Mouse (Mus musculus): ENCODE data around the gene Gba2. TPM values are rescaled to one million over a fixed set of nuclear protein-coding genes. Genes with fewer than 3 reads are reported as not detected.
A peak's percentile ranks its signal among the peaks of the same experiment; 100 is the strongest.
"Not testable (repeated sequence)": the region's sequence is repeated elsewhere in the genome, so short reads cannot be mapped to it uniquely, and the experiment has no call there.

The Gba2 gene
- polyA plus RNA-seq (2012; rRNA removed), result 6.3 and 10.3 TPM in 2 replicates

DNA sequence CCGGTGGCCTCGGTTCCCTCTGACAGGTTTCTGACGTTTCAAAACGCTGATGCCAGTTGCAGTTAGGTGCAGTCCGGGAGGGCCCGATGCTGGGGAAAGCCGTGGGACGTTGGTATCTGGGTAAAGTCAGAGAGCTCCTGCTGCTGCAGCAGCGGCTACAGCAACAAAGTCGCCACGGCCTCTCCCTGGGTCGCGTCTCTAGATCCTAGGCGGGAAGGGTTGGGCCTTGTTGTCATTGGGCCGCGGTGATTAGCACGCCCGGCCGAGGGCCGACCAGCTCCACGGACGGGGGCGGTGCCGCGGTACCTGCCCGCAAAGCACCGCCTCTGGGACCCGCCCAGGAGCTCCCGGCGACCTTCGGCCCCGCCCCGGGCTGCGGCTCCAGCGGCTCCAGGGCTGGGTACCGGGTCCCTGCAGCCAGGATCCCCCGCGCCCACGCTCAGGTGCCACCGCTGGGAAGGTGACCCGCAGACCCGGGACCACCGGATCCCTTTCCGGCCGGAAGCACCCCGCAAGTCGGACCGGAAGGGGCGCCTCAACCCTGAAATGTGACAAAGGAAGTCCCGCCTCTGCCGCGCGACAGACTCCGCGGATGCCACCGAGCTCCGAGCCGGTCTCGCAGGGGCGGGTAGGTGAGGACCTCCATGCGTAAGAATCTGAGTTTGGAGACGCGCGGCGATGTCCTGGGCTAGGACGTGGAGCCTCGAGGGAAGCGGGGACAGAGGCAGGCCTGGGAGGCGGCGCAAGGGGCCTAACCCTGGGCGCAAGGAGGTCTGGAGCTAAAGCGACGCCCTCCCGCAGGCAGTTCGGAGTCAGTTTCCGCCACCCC, at the start of gene Gba2, which contains the start of gene Rgp1:
TSS of gene Gba2 (minus strand) at position 498 of the 829 bp plus-strand sequence.
TSS of gene Rgp1 (plus strand) at position 340 of the 829 bp plus-strand sequence.
- DNase-seq (ENCODE audit: low read depth, low spot score), result peak; percentile 68
- under 1% methylated on average over 76 of the region's 76 CpGs for WGBS

DNA sequence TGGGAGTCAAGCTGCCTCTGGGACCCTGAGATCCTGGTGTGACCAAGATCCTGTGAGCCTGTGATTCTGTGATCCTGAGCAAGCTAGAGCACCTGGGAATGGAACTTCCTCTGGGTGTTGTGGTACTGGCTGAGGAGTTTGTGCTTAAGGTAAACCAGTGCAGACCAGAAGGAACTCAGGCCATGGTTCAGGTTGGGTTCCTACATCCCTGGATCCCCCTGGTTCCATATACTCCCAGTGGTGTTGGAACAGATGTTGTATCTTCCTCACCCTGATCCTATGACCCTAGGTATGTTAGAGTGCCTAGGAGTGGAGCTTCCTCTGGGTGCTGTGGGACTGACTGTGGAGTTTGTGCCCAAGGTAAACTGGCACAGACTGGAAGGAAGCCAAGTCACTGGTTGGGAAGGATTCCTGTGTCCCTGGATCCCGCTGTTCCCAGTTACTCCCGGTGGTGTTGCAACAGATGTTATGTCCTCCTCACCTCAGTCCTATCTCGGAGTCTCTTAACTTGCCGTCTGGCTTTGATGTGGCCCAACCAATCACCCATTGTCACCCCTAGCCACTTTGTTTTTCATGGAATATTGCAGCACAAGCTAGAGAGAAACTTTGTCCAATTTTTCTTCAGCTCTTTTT, 41.6 kb upstream of the Gba2 start:
- DNase-seq (ENCODE audit: low read depth, low spot score), result no peak

DNA sequence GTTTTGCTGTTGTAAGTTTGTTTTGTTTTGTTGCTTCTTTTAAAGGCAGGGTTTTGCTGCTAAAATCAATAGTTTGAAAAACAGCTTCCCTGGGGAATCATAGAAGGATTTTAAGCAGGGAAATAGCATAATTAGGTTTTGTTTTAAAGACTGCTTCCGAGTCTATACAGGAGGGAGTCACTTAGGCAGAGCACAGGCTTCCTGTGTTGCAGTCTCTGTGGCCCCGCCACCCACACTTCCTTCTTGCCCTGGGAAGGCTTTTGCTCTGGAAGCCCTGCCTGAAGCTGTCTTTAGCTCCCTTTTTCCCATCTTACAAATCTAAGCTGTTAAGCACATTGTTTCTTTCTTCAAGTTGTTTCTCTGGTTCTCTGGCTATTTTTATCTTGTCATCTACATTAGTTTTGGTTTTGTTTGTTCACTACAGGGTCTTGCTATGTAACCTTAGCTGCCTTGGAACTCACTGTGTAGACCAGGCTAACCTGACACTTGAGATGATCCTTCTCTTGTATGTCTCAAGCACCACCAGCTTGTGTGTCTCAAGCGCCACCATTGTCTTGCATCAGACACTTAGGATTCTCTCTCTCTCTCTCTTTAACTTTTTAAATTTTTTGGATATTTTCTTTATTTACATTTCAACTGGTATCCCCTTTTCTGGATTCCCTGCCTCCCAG, 34.5 kb upstream of the Gba2 start:
- no peak for DNase-seq (ENCODE audit: low read depth, low spot score)
- 60% methylated on average over 3 of the region's 3 CpGs for WGBS

More for the DNA sequence above, 41.6 kb upstream of the Gba2 start:
- 63% methylated on average over 4 of the region's 4 CpGs for WGBS

DNA sequence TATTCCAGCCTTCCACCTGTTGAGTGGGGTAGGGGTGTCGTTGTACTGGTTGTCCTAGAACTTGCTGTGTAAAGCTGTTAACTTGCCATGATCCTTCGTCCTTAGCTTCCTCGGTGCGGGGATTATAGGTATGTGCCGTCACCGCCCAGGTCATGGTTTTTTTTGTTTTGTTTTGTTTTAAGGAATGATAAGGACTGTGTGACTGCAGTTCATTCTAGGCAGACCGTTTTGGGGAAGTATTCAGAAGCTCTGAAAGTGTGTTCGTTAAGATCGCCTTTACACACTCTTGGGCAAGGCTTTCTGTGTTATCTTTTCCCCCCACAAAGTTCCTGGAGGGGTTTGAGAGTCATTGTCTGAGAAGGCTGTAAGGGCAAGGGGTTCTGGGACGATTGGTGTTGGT, 33.9 kb upstream of the Gba2 start:
- WGBS, result 35% methylated on average over 10 of the region's 10 CpGs

DNA sequence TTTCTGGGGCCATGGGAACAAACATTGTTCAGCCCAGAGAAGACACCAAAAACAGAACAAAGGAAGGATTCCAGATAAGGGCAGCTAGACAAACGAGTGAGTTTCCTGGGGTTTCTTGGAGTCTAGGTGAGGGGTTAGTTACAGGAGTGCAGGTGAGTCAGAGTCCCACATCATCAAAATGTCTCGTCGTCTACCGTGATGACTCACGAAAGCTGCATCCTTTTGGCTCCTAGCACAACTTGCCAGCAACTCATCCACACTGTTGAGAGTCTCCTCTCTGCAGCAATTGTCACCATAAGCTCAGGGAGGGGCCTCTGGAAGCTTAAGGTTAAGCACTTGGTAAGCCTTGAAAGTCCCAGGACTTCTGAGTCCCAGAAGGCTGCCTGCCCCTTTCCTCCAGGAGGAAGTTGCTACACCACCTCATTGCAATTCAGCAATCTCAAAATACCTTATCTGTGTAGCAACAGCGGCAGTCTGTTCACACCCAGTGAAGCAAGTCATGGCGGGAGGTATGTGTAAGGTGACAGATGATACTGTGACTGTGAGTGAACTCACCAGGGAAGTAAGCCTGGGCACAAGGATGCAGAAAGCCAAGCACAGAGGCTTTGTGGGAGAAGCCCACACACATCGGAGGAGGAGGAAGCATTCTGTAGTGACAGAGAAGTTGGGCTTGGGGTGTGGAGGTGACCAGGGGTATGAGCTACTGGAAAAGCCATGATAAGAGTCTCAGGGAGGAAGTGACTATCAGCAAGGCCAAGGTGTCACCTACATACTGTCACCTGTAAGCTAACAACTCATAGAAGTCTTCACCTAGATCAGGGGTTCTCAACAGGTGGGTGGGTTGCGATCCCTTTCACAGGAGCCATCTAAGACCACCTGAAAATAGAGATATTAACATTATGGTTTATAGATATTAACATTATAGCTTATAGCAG, 26.3 kb upstream of the Gba2 start:
- 47% methylated on average over 9 of the region's 9 CpGs for WGBS
- DNase-seq (ENCODE audit: low read depth, low spot score), result no peak

More for the DNA sequence above, 33.9 kb upstream of the Gba2 start:
- DNase-seq (ENCODE audit: low read depth, low spot score), result no peak

DNA sequence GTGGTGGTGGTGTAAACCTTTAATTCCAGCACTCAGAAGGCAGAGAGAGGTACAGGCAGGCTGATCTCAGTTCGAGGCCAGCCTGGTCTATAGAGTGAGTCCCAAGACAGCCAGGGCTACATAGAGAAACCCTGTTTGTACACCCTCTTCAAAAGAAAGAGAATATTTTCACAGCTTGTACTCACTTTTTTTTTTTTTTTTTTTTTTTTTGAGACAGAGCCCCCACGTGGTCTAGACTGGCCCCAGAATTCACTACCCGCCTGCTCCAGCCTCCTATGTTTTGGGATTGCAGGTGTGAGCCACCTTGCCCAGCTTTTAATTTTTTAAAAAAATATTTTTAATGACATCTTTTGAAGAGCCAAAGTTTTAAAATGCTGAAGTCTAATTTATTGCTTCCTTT, 25.4 kb upstream of the Gba2 start:
- DNase-seq (ENCODE audit: low read depth, low spot score), result no peak
- 64% methylated on average over 3 of the region's 3 CpGs for WGBS

DNA sequence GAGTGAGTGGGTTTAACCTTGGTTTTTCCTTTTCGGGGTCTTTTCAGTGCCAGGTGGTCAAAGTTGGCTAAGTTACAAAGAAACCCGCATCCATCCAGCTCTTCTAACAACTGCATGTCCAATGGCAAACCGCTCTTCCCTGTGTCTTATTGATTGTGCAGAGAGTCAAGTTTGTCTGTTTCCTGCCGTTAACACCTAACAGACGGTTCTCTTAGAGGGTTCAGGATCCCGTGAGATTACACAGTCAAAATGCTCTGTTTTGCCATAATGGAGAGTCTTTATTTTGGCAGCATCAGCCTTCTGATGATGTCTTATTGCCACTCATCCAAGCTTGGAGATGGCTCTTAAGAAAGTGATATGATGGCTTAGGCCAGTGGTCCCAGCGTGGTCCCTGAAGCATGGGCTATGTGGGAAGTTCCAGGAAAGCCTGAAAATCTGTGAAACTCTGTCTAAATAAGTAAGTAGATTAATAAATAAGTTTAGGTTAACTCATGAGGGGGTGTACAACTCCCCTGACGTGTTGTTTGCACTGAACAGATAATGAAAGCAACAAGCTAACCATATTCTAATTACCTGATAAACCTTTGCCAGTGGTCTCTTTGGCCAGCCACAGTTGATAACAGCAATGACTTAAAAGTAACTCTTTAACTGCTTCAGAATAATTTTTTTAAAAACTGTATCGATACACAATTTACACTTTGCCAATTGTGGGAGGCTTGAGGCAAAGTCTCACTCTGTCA, 21.7 kb upstream of the Gba2 start:
- DNase-seq (ENCODE audit: low read depth, low spot score), result no peak
- WGBS, result 78% methylated on average over 9 of the region's 9 CpGs

DNA sequence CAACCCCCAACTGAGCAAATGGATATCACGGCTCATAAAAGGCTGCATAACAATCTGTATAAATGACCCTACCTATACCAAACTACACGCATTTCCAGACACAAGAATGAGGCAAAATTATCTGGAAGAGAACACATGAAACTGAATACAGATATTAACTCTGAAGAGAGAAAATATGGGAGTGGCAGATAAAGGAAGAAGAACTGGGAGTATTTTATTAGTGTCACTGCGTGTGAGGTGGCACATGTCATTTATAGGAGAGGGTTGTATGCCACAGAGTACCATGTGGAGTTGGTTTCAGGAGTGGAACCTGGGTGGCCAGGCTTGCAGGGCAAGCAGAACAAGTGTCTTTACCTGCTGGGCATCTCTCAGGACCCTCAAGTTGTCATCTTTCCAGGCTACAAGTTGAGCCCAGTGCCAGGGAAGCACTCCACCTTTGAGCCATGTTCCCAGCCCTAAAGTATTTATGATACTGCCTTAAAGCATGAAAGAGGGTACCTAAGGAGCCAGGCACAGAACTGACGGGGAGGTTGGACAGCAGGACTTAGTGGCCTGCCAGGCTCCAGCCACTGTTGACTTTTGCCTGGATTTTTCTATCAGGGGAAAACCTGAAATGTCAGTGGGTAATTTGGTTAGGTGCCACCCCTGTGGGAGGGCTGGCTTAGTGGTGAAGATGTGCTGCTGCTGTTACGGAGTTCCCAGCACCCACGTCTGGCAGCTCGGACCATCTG, 20.1 kb upstream of the Gba2 start:
- 60% methylated on average over 7 of the region's 7 CpGs for WGBS
- DNase-seq (ENCODE audit: low read depth, low spot score), result no peak

DNA sequence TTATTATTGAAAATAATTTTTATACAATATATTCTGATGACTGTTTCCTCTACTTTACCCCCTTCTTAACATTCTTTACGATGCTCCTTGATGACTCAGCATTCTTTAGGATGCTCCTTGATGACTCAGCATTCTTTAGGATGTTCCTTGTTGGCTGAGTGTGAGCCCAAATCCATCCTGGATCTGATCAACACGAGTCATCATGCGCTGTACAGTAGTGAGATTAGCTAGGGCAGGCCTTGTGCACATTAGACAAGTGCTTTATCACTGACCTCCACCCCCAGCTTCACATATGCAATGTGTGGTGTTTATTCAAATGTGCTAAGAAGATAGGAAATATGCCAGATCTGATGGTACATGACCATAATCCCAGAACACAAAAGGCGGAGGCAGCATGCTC, 19.5 kb upstream of the Gba2 start:
- DNase-seq (ENCODE audit: low read depth, low spot score), result no peak
- WGBS, result 71% methylated on average over 4 of the region's 4 CpGs

DNA sequence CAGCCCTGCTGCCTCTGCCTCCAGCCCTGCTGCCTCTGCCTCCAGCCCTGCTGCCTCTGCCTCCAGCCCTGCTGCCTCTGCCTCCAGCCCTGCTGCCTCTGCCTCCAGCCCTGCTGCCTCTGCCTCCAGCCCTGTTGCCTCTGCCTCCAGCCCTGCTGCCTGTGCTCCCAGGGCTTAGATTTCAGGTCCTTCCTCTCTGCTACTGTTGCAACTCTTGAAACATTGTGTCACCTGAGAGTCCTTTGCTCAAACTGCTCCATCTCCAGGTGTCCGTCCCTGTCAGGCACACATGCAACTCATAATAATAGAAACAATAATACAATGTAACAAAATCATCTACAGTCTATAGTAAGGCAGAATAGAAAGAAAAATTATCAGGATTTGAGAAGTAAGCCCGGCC, 17.9 kb upstream of the Gba2 start:
- not testable (repeated sequence) for DNase-seq (ENCODE audit: low read depth, low spot score)
- 86% methylated on average over 2 of the region's 2 CpGs for WGBS

DNA sequence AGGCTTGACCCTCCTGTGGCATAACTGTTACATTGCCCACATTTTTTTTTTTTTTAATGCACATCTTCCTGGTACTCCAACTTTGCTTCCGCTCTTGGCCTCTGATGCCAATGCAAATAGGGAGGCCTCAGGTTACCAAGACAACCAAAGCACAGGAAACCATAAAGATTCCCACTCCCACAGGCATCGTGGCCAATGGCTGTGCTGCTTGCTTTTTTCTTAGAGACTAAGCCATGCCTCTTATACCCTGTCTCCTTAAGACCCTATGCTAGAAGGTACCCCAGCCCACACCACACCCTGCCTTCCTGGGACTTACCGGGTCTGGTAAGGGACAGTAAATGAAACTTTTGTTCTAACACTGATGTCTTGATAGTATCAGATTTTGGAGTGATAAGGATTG, 14.8 kb upstream of the Gba2 start:
- no peak for DNase-seq (ENCODE audit: low read depth, low spot score)
- WGBS, result 26% methylated on average over 3 of the region's 3 CpGs

DNA sequence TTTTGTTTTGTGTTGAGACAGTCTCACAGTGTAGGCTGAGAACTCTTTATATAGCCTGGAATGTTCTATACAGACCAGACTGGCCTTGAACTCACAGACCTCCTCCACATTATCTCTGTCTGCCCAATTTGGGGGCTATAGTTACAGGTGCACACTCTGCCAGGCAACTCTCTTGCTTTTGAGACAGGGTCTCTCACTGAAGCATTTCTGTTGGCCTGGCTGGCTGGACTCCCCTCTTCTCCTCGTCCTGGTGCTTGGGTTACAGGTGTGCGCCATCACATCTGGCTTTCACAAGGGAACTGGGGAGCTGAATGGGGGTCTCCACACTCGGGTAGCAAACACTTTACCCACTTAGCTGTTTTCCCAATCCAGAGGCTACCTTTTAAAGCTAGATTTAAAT, 13.3 kb upstream of the Gba2 start:
- no peak for DNase-seq (ENCODE audit: low read depth, low spot score)
- WGBS, result 87% methylated on average over 3 of the region's 3 CpGs

DNA sequence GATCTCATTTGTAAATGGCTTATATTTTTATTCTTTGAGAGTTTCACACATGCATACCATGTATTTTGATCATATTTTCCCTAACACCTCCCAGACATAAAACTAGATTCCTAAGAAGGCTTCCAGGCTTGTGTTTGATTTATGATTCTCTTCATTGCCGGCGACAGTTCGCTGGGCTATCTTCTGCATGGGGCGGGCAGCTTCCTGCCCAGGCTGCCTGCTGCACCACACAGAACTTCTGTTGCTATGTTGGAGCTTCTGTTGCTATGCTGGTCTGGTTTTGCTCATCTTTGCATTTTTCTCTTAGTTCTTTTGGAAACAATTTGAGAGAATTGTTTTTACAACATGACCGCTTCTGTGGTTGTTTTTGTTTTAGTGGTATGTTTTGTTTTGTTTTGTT, 12.9 kb upstream of the Gba2 start:
- 45% methylated on average over 5 of the region's 5 CpGs for WGBS
- DNase-seq (ENCODE audit: low read depth, low spot score), result no peak

DNA sequence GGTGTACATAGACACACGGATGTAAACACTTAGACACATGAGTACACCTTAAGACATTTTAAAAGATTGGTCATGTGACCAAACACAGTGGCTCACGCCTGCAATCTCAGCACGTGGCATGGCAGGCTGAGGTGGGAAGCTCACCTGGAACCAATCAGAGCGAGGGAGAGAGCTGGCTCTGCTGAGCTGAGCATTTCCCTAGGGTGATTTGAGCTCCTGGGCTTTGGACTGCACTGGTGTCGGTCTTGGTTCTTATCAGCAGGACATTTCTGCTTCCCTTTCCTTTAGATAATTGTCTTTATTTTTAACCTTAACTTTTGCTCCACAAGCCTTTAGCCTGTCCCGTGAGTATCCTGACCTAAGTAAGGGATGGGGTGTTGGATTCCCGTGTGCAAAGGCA, 9.0 kb upstream of the Gba2 start:
- DNase-seq (ENCODE audit: low read depth, low spot score), result no peak
- WGBS, result 43% methylated on average over 7 of the region's 7 CpGs

DNA sequence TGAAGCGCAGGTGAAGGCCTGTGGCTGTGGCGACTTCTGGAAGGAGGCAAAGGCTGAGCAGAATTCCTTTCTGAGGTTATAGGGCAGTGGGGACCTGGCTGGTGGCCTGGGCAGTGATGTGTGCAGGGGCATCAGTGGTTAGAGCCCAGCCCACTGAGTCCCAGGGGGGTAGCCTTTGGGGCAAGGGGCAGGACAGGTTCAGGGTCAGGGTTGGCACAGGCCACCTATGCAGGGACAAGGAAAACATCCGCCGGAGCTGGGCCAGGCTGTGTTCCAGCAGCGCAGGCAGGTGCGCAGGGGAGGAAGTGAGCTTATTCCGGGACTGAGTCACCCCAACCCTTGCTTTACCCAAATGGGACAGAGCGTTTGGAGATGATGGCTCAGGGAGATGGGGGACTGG, 7.7 kb upstream of the Gba2 start:
- WGBS, result 36% methylated on average over 8 of the region's 8 CpGs
- DNase-seq (ENCODE audit: low read depth, low spot score), result no peak

DNA sequence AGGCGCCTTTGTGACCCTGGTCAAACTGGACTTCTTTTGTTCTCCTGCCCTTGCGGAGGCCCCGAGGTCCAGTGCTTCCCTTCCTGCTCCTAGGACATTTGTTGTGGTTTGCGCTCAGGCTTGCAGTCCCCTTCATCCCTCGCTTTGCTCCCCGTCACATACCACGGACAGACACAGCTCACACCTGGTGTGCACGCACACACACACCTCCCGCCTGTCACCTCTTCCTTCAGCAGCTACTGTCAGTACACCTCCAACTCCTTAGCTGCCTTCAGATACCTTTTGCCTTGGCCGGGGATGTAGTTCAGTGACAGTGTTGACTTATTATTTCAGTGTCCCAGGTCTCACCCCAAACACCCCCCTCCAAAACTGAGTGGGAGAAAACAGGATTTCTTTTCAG, 7.0 kb upstream of the Gba2 start:
- 66% methylated on average over 10 of the region's 10 CpGs for WGBS
- DNase-seq (ENCODE audit: low read depth, low spot score), result no peak

DNA sequence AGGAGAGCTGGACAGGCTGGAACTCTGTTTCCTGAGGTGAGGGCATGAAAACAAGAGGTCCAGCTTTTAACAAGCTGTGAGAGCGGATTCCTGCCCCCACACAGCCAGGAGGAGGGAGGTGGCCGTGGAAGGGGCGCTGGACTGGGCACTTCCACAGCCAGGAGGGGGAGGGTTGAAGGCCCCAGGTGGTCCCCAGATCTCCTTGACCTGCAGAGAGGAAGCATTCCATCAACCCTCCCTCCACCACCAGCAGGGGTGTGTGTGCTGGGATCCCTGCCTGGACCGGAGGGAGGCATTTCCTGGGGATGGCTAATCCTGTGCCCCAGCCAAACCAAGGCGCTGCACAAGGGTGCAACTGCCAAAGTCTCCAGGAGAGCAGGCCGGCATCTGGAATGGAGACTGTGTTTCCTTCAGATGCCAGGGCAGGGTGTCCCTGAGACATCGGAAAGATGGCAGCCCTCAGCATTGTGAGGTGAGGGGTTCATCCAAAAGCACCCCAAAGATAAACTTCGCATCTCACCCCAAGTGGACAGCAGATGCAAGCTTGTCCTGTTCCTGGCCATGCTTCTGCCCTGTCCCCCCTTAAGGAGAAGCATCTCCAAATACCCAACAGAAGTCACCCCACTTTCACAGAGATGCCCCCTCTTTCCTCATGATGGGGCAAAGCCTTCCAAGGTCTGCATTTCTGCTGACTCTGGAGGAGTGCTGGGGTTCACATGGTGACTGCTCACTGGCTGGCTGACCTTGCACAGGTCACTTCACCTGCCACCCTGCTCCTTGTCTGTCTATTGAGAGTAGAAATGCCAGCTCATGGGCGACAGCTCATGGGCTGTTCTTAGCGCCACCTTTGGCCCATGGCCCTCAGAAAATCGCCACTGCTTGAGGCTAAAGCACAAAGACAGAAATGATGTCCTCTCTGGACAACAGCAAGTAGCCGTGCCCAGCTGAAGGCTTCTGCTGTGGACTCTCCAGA, 6.1 kb upstream of the Gba2 start, which contains the start of gene Msmp:
TSS of gene Msmp (minus strand) at position 51 of the 973 bp plus-strand sequence.
- 75% methylated on average over 12 of the region's 12 CpGs for WGBS
- no peak for DNase-seq (ENCODE audit: low read depth, low spot score)
